Mouse (Mus musculus): ENCODE results near the gene Gm13275. TPM values are rescaled to one million over a fixed set of nuclear protein-coding genes. Genes with fewer than 3 reads are reported as not detected.
"Not testable (repeated sequence)": the region's sequence is repeated elsewhere in the genome, so short reads cannot be mapped to it uniquely, and the experiment has no call there.

Gene Gm13275
- polyA plus RNA-seq, 1 experiment from 2014 or later: not detected

DNA sequence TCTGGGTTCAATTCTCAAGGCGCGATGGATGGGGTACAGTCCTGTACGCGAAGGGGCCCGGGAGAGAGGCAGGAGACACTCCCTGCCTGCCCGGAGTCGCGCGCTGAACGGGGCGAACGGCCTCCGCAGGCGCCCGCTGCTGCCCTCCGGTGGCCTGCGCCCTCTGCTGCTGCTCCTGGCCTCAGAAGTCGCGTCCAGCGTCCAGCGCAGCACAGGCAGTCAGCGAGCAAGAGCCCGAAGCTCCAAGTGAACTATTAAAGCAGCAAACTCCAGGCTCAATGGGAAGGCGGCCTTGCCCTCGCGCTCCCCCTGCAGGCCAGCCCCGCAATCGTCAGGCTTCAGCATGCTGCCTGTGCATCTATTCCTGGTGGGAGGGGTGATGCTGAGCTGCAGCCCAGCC lies 33.9 kb upstream of the Gm13275 start:
- not testable (repeated sequence) for H3K9ac ChIP-seq; H3K4me1 ChIP-seq (ENCODE audit: insufficient read depth); ATAC-seq (ENCODE audit: insufficient read depth); H3K27me3 ChIP-seq (ENCODE audit: insufficient read depth, low read length); H3K36me3 ChIP-seq (ENCODE audit: insufficient read depth); H3K9me3 ChIP-seq (ENCODE audit: low read depth, low read length)
- Histone ChIP-seq H3K27ac (ENCODE audit: low read depth) (peak overlapping the region; percentile 50; the same call in 1 of the 2 replicates), H3K4me2 (peak overlapping the region; percentile 48; the same call in 1 of the 2 replicates), H3K4me3 (ENCODE audit: low read depth, low read length) (peak overlapping the region; percentile 22; the same call in 1 of the 2 replicates)
- WGBS: under 1% methylated on average over 18 of the region's 28 CpGs
- TF ChIP-seq CTCF (IDR thresholded peaks at IDR 0.05; ENCODE audit: low read depth): peak; percentile 66
- peak; percentile 84 for DNase-seq

DNA sequence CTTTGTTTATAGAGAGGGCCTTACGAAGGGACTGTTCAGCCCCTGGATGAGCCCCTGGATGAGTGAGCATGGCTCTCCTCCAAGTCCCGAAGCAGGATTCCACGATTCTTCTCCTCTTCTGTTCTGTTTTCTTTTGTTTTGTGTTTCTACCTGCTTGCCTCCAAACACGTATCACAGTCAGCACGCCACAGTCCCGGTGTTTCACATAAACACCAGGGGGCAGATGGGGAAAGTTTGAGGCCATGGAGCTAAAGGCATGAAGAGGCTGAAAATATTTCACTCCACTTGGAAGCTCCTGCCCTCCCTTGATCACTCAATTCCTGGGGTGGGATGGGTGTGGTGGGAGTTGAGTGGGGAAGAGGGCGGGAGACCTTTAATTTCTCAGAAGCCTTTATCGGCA lies 32.5 kb upstream of the Gm13275 start:
- H3K9me3 ChIP-seq (ENCODE audit: low read depth, low read length); H3K9ac ChIP-seq; H3K27ac ChIP-seq (ENCODE audit: low read depth); ATAC-seq (ENCODE audit: insufficient read depth); H3K4me2 ChIP-seq; H3K27me3 ChIP-seq (ENCODE audit: insufficient read depth, low read length); H3K36me3 ChIP-seq (ENCODE audit: insufficient read depth); DNase-seq; H3K4me1 ChIP-seq (ENCODE audit: insufficient read depth); H3K4me3 ChIP-seq (ENCODE audit: low read depth, low read length): not testable (repeated sequence)
- 62% methylated on average over 6 of the region's 8 CpGs for WGBS

DNA sequence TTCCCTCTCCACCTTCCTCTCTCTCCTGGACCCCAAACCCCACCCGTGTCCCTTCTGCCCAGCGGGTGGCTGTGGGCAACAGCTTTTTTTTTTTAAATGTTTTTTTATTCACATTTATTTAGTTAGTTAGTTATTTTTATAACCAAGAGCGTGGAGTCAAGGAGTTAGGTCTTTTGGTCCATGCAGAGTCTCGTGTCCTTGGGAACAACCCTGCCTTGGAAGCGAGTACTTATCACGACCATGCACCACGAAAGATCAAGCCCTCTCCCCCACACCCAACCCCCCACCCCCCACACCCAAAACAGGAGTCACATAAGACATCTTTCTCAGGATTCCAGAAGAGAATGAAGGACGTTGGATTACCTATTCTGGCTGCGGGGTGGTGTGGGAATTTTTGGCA lies 31.9 kb upstream of the Gm13275 start:
- not testable (repeated sequence) for H3K9me3 ChIP-seq (ENCODE audit: low read depth, low read length); H3K9ac ChIP-seq; H3K36me3 ChIP-seq (ENCODE audit: insufficient read depth); H3K27ac ChIP-seq (ENCODE audit: low read depth); H3K4me1 ChIP-seq (ENCODE audit: insufficient read depth); H3K4me3 ChIP-seq (ENCODE audit: low read depth, low read length); DNase-seq; ATAC-seq (ENCODE audit: insufficient read depth); H3K27me3 ChIP-seq (ENCODE audit: insufficient read depth, low read length)
- peak overlapping the region; percentile 43; the same call in 1 of the 2 replicates for H3K4me2 ChIP-seq
- 51% methylated on average over 9 of the region's 9 CpGs for WGBS

DNA sequence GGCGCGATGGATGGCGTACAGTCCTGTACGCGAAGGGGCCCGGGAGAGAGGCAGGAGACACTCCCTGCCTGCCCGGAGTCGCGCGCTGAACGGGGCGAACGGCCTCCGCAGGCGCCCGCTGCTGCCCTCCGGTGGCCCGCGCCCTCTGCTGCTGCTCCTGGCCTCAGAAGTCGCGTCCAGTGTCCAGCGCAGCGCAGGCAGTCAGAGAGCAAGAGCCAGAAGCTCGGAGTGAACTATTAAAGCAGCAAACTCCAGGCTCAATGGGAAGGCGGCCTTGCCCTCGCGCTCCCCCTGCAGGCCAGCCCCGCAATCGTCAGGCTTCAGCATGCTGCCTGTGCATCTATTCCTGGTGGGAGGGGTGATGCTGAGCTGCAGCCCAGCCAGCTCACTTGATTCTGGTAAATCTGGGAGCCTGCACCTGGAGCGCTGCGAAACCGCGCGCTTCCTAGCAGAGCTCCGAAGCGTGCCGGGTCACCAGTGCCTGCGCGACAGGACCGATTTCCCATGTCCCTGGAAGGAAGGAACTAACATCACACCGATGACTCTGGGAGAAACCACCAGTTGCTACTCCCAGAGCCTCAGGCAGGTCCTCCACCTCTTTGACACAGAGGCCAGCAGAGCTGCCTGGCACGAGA lies 30.8 kb upstream of the Gm13275 start:
- H3K36me3 ChIP-seq (ENCODE audit: insufficient read depth); H3K27me3 ChIP-seq (ENCODE audit: insufficient read depth, low read length); H3K9me3 ChIP-seq (ENCODE audit: low read depth, low read length); H3K4me1 ChIP-seq (ENCODE audit: insufficient read depth); ATAC-seq (ENCODE audit: insufficient read depth); H3K9ac ChIP-seq: not testable (repeated sequence)
- WGBS: 3% methylated on average over 23 of the region's 42 CpGs
- DNase-seq: peak; percentile 83
- peak overlapping the region; percentile 45 for H3K4me2 ChIP-seq
- peak overlapping the region; percentile 18; the same call in 1 of the 2 replicates for H3K4me3 ChIP-seq (ENCODE audit: low read depth, low read length)
- TF ChIP-seq CTCF (IDR thresholded peaks at IDR 0.05; ENCODE audit: low read depth): peak; percentile 63
- H3K27ac ChIP-seq (ENCODE audit: low read depth): peak overlapping the region; percentile 69; the same call in 1 of the 2 replicates

DNA sequence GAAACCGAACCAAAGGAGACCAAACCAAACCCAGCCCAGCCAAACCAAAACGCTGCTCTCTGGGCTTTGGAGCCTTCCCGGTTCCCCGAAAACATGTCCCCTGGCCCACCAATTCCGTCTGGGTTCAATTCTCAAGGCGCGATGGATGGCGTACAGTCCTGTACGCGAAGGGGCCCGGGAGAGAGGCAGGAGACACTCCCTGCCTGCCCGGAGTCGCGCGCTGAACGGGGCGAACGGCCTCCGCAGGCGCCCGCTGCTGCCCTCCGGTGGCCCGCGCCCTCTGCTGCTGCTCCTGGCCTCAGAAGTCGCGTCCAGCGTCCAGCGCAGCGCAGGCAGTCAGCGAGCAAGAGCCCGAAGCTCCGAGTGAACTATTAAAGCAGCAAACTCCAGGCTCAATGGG lies 20.8 kb upstream of the Gm13275 start, which contains the start of gene Gm13290:
Gene Gm13290 (plus strand): TSS at position 301 of the 400 bp plus-strand sequence.
- H3K36me3 ChIP-seq (ENCODE audit: insufficient read depth); H3K27me3 ChIP-seq (ENCODE audit: insufficient read depth, low read length); H3K9ac ChIP-seq; H3K4me1 ChIP-seq (ENCODE audit: insufficient read depth); H3K27ac ChIP-seq (ENCODE audit: low read depth); H3K4me3 ChIP-seq (ENCODE audit: low read depth, low read length); H3K4me2 ChIP-seq; DNase-seq; H3K9me3 ChIP-seq (ENCODE audit: low read depth, low read length); ATAC-seq (ENCODE audit: insufficient read depth): not testable (repeated sequence)
- no CpG with 5 or more reads among the region's 32 CpGs for WGBS

DNA sequence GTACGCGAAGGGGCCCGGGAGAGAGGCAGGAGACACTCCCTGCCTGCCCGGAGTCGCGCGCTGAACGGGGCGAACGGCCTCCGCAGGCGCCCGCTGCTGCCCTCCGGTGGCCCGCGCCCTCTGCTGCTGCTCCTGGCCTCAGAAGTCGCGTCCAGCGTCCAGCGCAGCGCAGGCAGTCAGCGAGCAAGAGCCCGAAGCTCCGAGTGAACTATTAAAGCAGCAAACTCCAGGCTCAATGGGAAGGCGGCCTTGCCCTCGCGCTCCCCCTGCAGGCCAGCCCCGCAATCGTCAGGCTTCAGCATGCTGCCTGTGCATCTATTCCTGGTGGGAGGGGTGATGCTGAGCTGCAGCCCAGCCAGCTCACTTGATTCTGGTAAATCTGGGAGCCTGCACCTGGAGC lies 17.7 kb upstream of the Gm13275 start, which contains the start of gene Gm13289:
Gene Gm13289 (plus strand): TSS at position 301 of the 400 bp plus-strand sequence.
- no CpG with 5 or more reads among the region's 29 CpGs for WGBS
- not testable (repeated sequence) for H3K4me2 ChIP-seq; H3K36me3 ChIP-seq (ENCODE audit: insufficient read depth); ATAC-seq (ENCODE audit: insufficient read depth); H3K4me1 ChIP-seq (ENCODE audit: insufficient read depth); H3K27ac ChIP-seq (ENCODE audit: low read depth); DNase-seq; H3K9me3 ChIP-seq (ENCODE audit: low read depth, low read length); H3K27me3 ChIP-seq (ENCODE audit: insufficient read depth, low read length); H3K9ac ChIP-seq; H3K4me3 ChIP-seq (ENCODE audit: low read depth, low read length)

DNA sequence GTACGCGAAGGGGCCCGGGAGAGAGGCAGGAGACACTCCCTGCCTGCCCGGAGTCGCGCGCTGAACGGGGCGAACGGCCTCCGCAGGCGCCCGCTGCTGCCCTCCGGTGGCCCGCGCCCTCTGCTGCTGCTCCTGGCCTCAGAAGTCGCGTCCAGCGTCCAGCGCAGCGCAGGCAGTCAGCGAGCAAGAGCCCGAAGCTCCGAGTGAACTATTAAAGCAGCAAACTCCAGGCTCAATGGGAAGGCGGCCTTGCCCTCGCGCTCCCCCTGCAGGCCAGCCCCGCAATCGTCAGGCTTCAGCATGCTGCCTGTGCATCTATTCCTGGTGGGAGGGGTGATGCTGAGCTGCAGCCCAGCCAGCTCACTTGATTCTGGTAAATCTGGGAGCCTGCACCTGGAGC lies 14.7 kb upstream of the Gm13275 start, which contains the start of gene Gm13272:
Gene Gm13272 (plus strand): TSS at position 301 of the 400 bp plus-strand sequence.
- H3K9ac ChIP-seq; H3K27me3 ChIP-seq (ENCODE audit: insufficient read depth, low read length); H3K36me3 ChIP-seq (ENCODE audit: insufficient read depth); ATAC-seq (ENCODE audit: insufficient read depth); H3K4me1 ChIP-seq (ENCODE audit: insufficient read depth); H3K4me2 ChIP-seq; H3K27ac ChIP-seq (ENCODE audit: low read depth); H3K4me3 ChIP-seq (ENCODE audit: low read depth, low read length); H3K9me3 ChIP-seq (ENCODE audit: low read depth, low read length); DNase-seq: not testable (repeated sequence)
- WGBS: no CpG with 5 or more reads among the region's 29 CpGs

DNA sequence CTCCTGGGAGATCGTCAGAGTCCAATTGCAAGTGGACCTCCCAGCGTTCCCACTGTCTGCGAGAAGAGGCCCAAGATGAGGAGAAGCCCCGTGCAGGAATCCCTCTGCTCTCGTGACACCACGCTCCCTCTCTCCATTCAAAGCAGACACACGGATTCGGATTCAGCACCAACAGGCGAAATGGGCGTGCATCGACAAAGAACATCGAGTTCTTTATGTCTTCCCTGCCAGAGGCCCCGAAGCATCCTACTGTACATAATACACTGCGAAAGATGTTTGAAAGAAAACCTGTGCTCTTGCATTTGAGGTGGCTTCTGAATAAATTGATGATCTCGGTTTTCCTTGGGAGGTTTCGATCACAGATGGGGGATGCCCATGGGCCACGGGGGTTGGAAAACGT lies 14.0 kb upstream of the Gm13275 start:
- not testable (repeated sequence) for H3K27me3 ChIP-seq (ENCODE audit: insufficient read depth, low read length); H3K9me3 ChIP-seq (ENCODE audit: low read depth, low read length); ATAC-seq (ENCODE audit: insufficient read depth); H3K9ac ChIP-seq; H3K4me1 ChIP-seq (ENCODE audit: insufficient read depth); DNase-seq; H3K27ac ChIP-seq (ENCODE audit: low read depth); H3K4me2 ChIP-seq; H3K4me3 ChIP-seq (ENCODE audit: low read depth, low read length); H3K36me3 ChIP-seq (ENCODE audit: insufficient read depth)
- WGBS: 39% methylated on average over 15 of the region's 18 CpGs

DNA sequence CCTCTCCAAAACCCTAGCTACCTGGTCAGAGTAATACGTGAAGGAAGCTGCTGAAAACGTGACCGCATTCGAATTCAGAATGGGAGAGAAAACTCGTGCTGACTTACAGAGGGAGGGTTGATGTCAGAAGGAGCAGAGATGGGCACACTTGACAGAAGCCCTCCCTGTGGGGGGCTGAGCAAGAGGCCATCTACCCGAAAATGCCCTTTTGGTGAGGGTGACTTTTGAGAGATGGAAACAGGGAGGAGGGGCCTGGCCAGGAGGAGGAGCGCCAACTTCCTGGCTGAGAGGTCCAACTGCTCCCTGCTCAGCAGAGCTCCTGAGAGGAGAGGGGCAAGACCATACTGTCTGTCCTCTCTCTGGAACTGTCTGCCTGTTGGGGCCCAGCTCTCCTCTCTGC lies 12.5 kb upstream of the Gm13275 start, which contains the start of gene Ifnz:
Gene Ifnz (plus strand): TSS at position 301 of the 400 bp plus-strand sequence.
- H3K4me1 ChIP-seq (ENCODE audit: insufficient read depth); H3K4me3 ChIP-seq (ENCODE audit: low read depth, low read length); H3K9me3 ChIP-seq (ENCODE audit: low read depth, low read length); H3K27me3 ChIP-seq (ENCODE audit: insufficient read depth, low read length); ATAC-seq (ENCODE audit: insufficient read depth); H3K27ac ChIP-seq (ENCODE audit: low read depth); DNase-seq; H3K9ac ChIP-seq; H3K36me3 ChIP-seq (ENCODE audit: insufficient read depth): not testable (repeated sequence)
- H3K4me2 ChIP-seq: peak within 1 kb of the TSS; percentile 43; the same call in 1 of the 2 replicates
- WGBS: 30% methylated on average over 4 of the region's 7 CpGs

DNA sequence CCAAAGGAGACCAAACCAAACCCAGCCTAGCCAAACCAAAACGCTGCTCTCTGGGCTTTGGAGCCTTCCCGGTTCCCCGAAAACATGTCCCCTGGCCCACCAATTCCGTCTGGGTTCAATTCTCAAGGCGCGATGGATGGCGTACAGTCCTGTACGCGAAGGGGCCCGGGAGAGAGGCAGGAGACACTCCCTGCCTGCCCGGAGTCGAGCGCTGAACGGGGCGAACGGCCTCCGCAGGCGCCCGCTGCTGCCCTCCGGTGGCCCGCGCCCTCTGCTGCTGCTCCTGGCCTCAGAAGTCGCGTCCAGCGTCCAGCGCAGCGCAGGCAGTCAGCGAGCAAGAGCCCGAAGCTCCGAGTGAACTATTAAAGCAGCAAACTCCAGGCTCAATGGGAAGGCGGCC lies 12.0 kb upstream of the Gm13275 start:
- WGBS: 0% methylated on average over 3 of the region's 31 CpGs
- not testable (repeated sequence) for ATAC-seq (ENCODE audit: insufficient read depth)

More for the DNA sequence above, 12.0 kb upstream of the Gm13275 start:
- H3K4me3 ChIP-seq (ENCODE audit: low read depth, low read length); DNase-seq; H3K4me1 ChIP-seq (ENCODE audit: insufficient read depth); H3K27ac ChIP-seq (ENCODE audit: low read depth); H3K27me3 ChIP-seq (ENCODE audit: insufficient read depth, low read length); H3K9ac ChIP-seq; H3K36me3 ChIP-seq (ENCODE audit: insufficient read depth); H3K9me3 ChIP-seq (ENCODE audit: low read depth, low read length): not testable (repeated sequence)
- H3K4me2 ChIP-seq: peak overlapping the region; percentile 43; the same call in 1 of the 2 replicates

All from lung, embryonic 14.5 days (tissue).